Mouse (Mus musculus) B cell, adult 2 months (primary cell): ENCODE data around the gene Tom1.

Experiments
- DNase-seq, 2 experiments: peaks; one replicate each; pipeline ENCODE4 v3.0.0; 2022

Gene Tom1

GRCm38 (mm10) chr8:75046303-75046702 lies 12.8 kb downstream of the Tom1 start:
- DNase-seq: no peak

DNA sequence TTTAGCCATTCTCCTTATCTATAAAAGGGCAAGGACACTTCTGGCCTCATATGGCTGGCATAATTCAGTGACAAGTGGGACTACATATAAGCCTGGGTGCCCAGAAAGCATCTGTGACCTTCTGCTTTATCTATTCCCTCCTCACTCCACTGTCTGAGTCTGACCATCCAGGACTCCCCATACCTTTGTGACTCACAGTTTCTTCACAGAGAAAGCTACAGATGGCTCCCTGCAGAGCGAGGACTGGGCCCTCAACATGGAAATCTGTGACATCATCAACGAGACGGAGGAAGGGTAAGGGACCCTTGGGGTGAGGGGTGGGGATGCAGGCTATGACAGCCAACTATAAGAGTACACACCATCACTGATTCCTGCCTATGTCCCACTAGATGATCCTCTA lies 14.3 kb downstream of the Tom1 start:
- no peak for DNase-seq

DNA sequence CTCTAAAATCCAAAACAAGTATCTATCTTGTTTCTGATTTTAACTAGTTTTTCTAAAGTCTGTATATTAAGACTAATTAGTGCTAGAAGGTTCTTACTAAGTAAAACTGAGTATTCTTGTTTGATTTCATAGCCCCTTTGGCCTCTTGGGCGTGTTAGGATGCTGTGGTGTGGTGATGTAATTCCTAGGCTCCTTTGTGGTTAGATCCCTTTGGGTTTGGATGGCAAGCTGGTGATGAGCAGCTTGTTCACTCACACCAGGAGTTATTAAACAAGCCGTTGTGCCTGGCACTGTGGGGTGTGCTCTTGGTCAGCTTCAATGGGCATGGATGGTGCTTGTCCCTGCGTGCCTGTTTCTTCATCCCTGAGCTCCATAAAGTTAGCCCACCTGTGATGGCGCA lies 19.8 kb downstream of the Tom1 start:
- DNase-seq: no peak

DNA sequence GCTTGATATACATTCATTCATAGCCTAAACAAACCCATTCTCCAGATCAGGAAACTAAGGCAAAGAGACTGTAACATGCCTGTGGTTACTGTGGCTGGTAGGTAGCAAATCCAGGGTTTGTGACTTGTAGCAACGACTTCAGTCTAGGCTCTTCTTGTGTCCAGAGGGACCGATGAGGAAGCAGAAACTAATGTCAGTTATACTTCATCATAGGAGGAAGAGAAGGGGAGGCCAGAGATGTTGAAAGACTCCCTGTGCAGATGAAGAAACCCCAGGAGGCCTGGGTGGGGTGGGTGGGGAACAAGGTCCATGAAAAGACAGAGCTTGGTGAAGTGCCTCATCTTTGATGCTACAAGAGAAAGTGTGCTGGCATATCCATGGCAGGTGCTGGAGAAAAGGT lies 22.2 kb downstream of the Tom1 start:
- no peak for DNase-seq

- DNase-seq: no peak
Observed at GRCm38 (mm10) chr8:75060022-75060421, 26.5 kb downstream of the Tom1 start.

GRCm38 (mm10) chr8:75060815-75061214 lies 27.3 kb downstream of the Tom1 start:
- no peak for DNase-seq

- DNase-seq: no peak
Observed at GRCm38 (mm10) chr8:75063290-75063689, 29.8 kb downstream of the Tom1 start.

DNA sequence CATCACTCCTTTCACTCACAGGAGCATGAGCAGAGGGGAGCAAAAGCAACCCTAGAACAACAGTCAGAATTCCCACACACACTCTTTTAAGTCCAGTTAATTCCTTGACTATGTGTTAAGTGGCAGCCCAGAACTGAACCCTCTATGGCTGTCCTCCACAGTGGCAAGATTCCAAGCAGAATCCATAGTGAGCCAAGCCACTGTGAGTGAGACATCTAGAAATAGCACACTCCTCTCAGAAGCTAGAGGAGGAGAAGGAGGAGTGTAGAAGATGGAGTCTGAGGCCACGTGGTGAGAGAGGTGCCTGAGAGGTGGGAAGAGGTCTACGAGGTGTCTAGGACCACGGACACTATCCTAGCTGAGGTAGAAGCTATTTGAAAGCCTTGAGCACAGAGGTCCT lies 31.3 kb downstream of the Tom1 start:
- DNase-seq: no peak

- DNase-seq: no peak
Observed at GRCm38 (mm10) chr8:75067287-75067686, 33.8 kb downstream of the Tom1 start.

- DNase-seq: no peak
Observed at GRCm38 (mm10) chr8:75070297-75070696, 36.8 kb downstream of the Tom1 start.

GRCm38 (mm10) chr8:75071627-75072346 lies 38.3 kb downstream of the Tom1 start:
- DNase-seq: peak; percentile 68 to 70

DNA sequence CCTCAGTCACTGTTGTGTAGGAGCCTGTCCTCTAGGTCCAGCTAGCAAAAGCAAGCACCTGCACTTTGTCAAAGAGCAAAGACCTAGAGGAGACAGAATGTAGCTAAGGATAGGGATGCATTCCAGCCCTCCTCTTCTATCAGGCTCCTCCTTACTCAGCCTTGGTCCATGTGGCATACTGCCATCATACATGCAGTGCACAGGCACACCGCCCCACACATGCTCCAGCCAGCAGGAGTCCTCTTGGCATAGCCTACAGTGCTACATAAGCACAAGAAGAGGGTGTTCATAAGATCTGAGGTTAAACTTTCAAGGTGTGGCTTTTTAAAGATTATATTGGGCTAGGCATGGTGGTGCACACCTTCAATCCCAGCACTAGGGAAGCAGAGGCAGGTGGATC lies 41.4 kb downstream of the Tom1 start:
- no peak for DNase-seq

GRCm38 (mm10) chr8:75078215-75078614 lies 44.7 kb downstream of the Tom1 start:
- DNase-seq: no peak

DNA sequence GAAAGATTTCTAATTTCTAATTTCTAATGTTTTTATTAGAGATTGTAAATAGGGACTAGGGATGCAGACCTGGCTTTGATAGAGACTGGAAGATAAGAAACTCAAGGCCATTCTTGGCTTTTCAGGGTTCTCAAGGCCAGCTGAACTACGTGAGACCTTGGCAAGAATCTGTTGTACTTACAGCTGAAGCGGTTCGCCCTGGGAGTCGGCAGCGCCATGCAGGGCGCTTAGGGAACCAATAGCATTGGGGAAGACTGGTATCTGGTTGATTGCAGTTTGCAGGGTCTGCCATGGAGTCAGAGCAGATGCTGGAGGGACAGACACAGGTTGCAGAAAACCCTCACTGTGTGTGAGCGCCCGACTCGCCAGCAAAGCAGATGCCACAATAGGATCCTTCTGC lies 45.3 kb downstream of the Tom1 start:
- DNase-seq: no peak

DNA sequence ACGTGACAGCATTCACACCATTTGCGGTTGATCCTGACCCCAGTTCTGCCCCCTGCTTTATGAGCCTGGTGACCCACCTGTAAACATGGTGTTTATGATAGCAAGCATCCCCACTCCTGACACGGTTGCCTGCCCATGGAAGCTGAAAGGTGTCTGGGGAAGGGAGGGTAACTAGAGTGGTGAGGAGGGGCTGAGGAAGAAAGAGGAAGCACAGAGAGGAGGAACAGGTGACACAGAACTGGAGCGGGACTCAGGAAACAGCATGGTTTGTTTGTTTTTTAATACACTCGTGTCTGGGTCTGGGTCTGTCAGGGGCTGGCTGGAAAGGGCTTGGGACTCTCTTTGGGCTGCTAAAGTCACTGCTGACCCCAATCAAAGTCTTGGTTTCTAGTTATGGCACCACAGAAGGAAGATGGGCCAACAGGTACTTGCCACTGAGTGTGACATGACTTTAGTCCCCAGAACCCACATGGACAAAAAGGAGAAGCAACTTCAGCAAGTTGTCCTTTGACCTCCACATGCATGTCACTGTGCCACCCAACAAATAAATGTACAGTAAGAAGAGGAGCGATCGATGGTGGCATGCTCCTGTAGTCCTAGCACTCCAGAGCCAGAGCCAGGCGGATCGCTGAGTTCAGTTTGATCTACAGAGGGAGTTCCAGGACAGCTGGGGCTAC lies 48.0 kb downstream of the Tom1 start:
- peak; percentile 23 to 26 for DNase-seq

DNA sequence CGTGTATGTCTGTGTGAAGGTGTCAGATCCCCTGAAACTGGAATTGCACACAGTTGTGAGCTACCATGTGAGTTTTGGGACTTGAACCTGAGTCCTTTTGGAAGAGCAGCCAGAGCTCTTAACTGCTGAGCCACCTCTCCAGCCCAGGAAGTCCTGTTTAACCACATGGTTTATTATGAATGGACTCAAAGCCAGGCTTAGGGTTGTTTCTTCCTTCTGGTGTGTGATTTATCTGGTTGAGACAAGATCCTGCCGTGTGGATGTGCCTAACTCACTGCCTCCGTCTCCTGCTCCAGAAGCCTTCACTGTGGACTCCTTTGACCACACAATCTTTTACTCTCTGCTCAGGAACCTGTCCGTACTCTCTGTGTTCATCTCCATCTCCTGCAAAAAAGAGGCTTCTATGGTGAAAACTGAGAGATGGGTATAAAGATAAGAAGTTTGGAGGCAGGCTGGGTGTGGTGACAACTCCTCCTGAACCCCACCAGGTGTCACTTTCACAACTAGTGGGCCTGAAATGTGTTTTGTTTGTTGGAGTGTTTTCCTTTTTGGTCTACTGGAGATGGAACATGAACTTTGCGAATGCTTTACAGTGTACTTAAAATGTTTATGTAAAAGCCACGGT lies 48.8 kb downstream of the Tom1 start:
- DNase-seq: no peak

- DNase-seq: peak; percentile 25 to 28
Observed at GRCm38 (mm10) chr8:75083846-75084245, 50.3 kb downstream of the Tom1 start.

- no peak for DNase-seq
Observed at GRCm38 (mm10) chr8:75084382-75085064, 51.0 kb downstream of the Tom1 start.

DNA sequence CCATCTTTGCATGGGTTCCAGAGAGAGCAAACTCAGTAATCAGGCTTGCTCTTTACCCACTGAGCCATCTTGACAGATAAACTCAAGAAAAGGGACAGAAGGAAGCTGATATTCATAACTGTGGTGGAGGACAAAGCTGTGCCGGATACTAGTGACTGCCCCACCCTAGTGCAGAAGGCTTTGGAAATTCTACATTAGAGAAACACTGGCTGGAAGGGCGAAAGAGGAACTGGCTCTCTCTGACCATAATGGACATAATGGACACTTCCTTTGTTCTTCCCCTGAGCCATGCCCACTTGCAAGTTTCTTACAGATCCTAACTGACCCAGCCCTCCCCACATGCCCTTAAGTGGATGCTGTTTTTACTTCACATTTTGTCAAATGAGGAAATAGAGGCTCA lies 52.5 kb downstream of the Tom1 start:
- no peak for DNase-seq

GRCm38 (mm10) chr8:75087127-75087526 lies 53.6 kb downstream of the Tom1 start:
- no peak for DNase-seq

GRCm38 (mm10) chr8:75088989-75089881 lies 55.7 kb downstream of the Tom1 start:
- DNase-seq: peak in 1 of 2 experiments; percentile 26

GRCm38 (mm10) chr8:75090781-75091365 lies 57.4 kb downstream of the Tom1 start:
- no peak for DNase-seq
